Mouse (Mus musculus) intestine, embryonic 14.5 days (tissue): ENCODE measurements at regions not wholly inside any gene's neighbourhood (a gene's known extent, or its start where the extent isn't known, plus 50 kb on each side); places are given as distances from the start of the nearest gene placed in this dataset.

ENCODE experiments used
- ATAC-seq: fragments of 200-750 bp; cut with Nextera tagmentation; replicated peaks from 2 replicates; pipeline ENCODE4 v1.8.0; 2017; ENCODE audit warnings: low read depth, moderate number of reproducible peaks, moderate TSS enrichment, moderate library complexity; ENCODE audit not compliant: low FRiP score, low TSS enrichment
- DNase-seq: peaks from one replicate; pipeline ENCODE4 v3.0.0-alpha.2; 2018; ENCODE audit warnings: low spot score
- H3K27ac ChIP-seq: fragments of 300-500 bp; sonication (generic); 2 replicates; pipeline ENCODE4 v1.5.1; 2014; ENCODE audit warnings: low read depth, mild to moderate bottlenecking, control low read depth
- H3K27me3 ChIP-seq: fragments of 300-500 bp; sonication (generic); replicated peaks from 2 replicates; pipeline ENCODE4 v1.6.1; 2014; ENCODE audit warnings: low read length, control low read depth; ENCODE audit not compliant: control insufficient read depth, insufficient read depth
- H3K36me3 ChIP-seq: fragments of 300-500 bp; sonication (generic); 2 replicates; pipeline ENCODE4 v1.6.1; 2014; ENCODE audit warnings: low read length, control low read depth; ENCODE audit not compliant: control insufficient read depth, insufficient read depth
- H3K4me1 ChIP-seq: fragments of 300-500 bp; sonication (generic); replicated peaks from 2 replicates; pipeline ENCODE4 v1.6.1; 2014; ENCODE audit warnings: low read length, control low read depth, mixed read lengths; ENCODE audit not compliant: control insufficient read depth, insufficient read depth
- H3K4me2 ChIP-seq: fragments of 300-500 bp; sonication (generic); 2 replicates; pipeline ENCODE4 v1.6.1; 2014; ENCODE audit warnings: low read length
- H3K4me3 ChIP-seq: fragments of 300-500 bp; sonication (generic); 2 replicates; pipeline ENCODE4 v1.5.1; 2014; ENCODE audit warnings: low read depth, low read length, control low read depth, mixed read lengths
- H3K9ac ChIP-seq: fragments of 300-500 bp; sonication (generic); 2 replicates; pipeline ENCODE4 v1.6.1; 2014; ENCODE audit warnings: mild to moderate bottlenecking, low read length
- H3K9me3 ChIP-seq: fragments of 300-500 bp; sonication (generic); 2 replicates; pipeline ENCODE4 v1.6.1; 2016; ENCODE audit warnings: low read length, control low read depth; ENCODE audit not compliant: control insufficient read depth
- WGBS: fragments of 180-500 bp; shearing (Covaris S2); extraction: QIAGEN DNeasy Blood & Tissue Kit; methylation state at CpG from one replicate; pipeline ENCODE4 v1.1.7; 2014; 5-methylcytosine and 5-hydroxymethylcytosine counted together

- Histone ChIP-seq H3K9me3 (no peaks in the 10 kb centered on the region), H3K4me2 (no peak overlapping the region), H3K36me3 (no peaks in the 10 kb centered on the region), H3K4me3 (no peak overlapping the region), H3K9ac (no peak overlapping the region), H3K27me3 (no peaks in the 10 kb centered on the region), H3K4me1 (no peaks in the 10 kb centered on the region), H3K27ac (no peak overlapping the region)
- no peak for ATAC-seq
- no peak for DNase-seq
- 88% methylated on average over 3 of the region's 3 CpGs for WGBS
Measured at GRCm38 (mm10) chr1:81552731-81553130, 476.0 kb downstream of the Nyap2 start.

GRCm38 (mm10) chr1:81576965-81577664 lies 500.4 kb downstream of the Nyap2 start:
- Histone ChIP-seq H3K4me1 (no peaks in the 10 kb centered on the region), H3K27me3 (no peaks in the 10 kb centered on the region), H3K4me3 (no peak overlapping the region), H3K9ac (no peak overlapping the region), H3K9me3 (no peaks in the 10 kb centered on the region), H3K4me2 (no peak overlapping the region), H3K36me3 (no peaks in the 10 kb centered on the region), H3K27ac (no peak overlapping the region)
- DNase-seq (no peak), ATAC-seq (no peak)
- 75% methylated on average over 7 of the region's 8 CpGs for WGBS

GRCm38 (mm10) chr1:81577665-81578201 lies 501.0 kb downstream of the Nyap2 start:
- H3K4me3 ChIP-seq = no peak overlapping the region
- WGBS = 47% methylated on average over 9 of the region's 9 CpGs
- no peak overlapping the region for H3K4me2 ChIP-seq
- no peaks in the 10 kb centered on the region for H3K4me1 ChIP-seq
- no peak overlapping the region for H3K27ac ChIP-seq
- ATAC-seq (no peak), DNase-seq (no peak)
- no peaks in the 10 kb centered on the region for H3K9me3 ChIP-seq
- no peak overlapping the region for H3K9ac ChIP-seq
- no peaks in the 10 kb centered on the region for H3K36me3 ChIP-seq
- no peaks in the 10 kb centered on the region for H3K27me3 ChIP-seq

- Histone ChIP-seq H3K9ac (no peak overlapping the region), H3K36me3 (no peaks in the 10 kb centered on the region), H3K9me3 (no peaks in the 10 kb centered on the region), H3K27me3 (no peaks in the 10 kb centered on the region), H3K4me2 (no peak overlapping the region), H3K4me1 (no peaks in the 10 kb centered on the region), H3K4me3 (no peak overlapping the region), H3K27ac (no peak overlapping the region)
- WGBS = 90% methylated on average over 4 of the region's 4 CpGs
- ATAC-seq (no peak), DNase-seq (no peak)
Measured at GRCm38 (mm10) chr1:81581208-81581607, 504.5 kb downstream of the Nyap2 start.

- 76% methylated on average over 11 of the region's 11 CpGs for WGBS
- H3K36me3 ChIP-seq = no peaks in the 10 kb centered on the region
- DNase-seq (no peak), ATAC-seq (no peak)
- no peaks in the 10 kb centered on the region for H3K27me3 ChIP-seq
- H3K4me3 ChIP-seq = no peak overlapping the region
- H3K9me3 ChIP-seq = no peaks in the 10 kb centered on the region
- H3K27ac ChIP-seq = no peak overlapping the region
- no peak overlapping the region for H3K9ac ChIP-seq
- H3K4me1 ChIP-seq = no peaks in the 10 kb centered on the region
- no peak overlapping the region for H3K4me2 ChIP-seq
Measured at GRCm38 (mm10) chr1:81587780-81588307, 511.1 kb downstream of the Nyap2 start.

GRCm38 (mm10) chr1:81591623-81592022 lies 514.9 kb downstream of the Nyap2 start:
- no peaks in the 10 kb centered on the region for H3K9me3 ChIP-seq
- H3K4me3 ChIP-seq = no peak overlapping the region
- H3K9ac ChIP-seq = no peak overlapping the region
- peaks cover 4% of the 10 kb centered on the region; the same call in 1 of the 2 replicates for H3K4me1 ChIP-seq
- no peak for ATAC-seq
- DNase-seq = no peak
- H3K36me3 ChIP-seq = no peaks in the 10 kb centered on the region
- H3K4me2 ChIP-seq = no peak overlapping the region
- H3K27ac ChIP-seq = no peak overlapping the region
- no peaks in the 10 kb centered on the region for H3K27me3 ChIP-seq
- WGBS = 90% methylated on average over 5 of the region's 5 CpGs

GRCm38 (mm10) chr1:81593280-81594182 lies 516.8 kb downstream of the Nyap2 start:
- WGBS = 8% methylated on average over 19 of the region's 19 CpGs
- Histone ChIP-seq H3K27me3 (no peaks in the 10 kb centered on the region), H3K27ac (peak overlapping the region; percentile 44), H3K9me3 (no peaks in the 10 kb centered on the region), H3K4me2 (peak overlapping the region; percentile 55), H3K9ac (peak overlapping the region; percentile 27; the same call in 1 of the 2 replicates), H3K36me3 (no peaks in the 10 kb centered on the region), H3K4me1 (peaks cover 4% of the 10 kb centered on the region; the same call in 1 of the 2 replicates), H3K4me3 (peak overlapping the region; percentile 31)
- peak; percentile 95 for ATAC-seq
- peak; percentile 73 for DNase-seq

GRCm38 (mm10) chr1:81594183-81594515 lies 517.4 kb downstream of the Nyap2 start:
- DNase-seq = no peak
- WGBS = 7% methylated on average over 5 of the region's 5 CpGs
- Histone ChIP-seq H3K4me2 (peak overlapping the region; percentile 55), H3K27me3 (no peaks in the 10 kb centered on the region), H3K9me3 (no peaks in the 10 kb centered on the region), H3K4me3 (peak overlapping the region; percentile 31), H3K4me1 (peaks cover 4% of the 10 kb centered on the region; the same call in 1 of the 2 replicates), H3K36me3 (no peaks in the 10 kb centered on the region), H3K9ac (peak overlapping the region; percentile 27; the same call in 1 of the 2 replicates), H3K27ac (peak overlapping the region; percentile 44; the same call in 1 of the 2 replicates)
- no peak for ATAC-seq
